Mouse (Mus musculus): ENCODE results near the gene Tpm4. TPM values are rescaled to one million over a fixed set of nuclear protein-coding genes. Genes with fewer than 3 reads are reported as not detected.
A peak's percentile ranks its signal among the peaks of the same experiment; 100 is the strongest.
"Not testable (repeated sequence)": the region's sequence is repeated elsewhere in the genome, so short reads cannot be mapped to it uniquely, and the experiment has no call there.

Tpm4 gene
- polyA plus RNA-seq, 1 experiment from 2014 or later, result 874 TPM

DNA sequence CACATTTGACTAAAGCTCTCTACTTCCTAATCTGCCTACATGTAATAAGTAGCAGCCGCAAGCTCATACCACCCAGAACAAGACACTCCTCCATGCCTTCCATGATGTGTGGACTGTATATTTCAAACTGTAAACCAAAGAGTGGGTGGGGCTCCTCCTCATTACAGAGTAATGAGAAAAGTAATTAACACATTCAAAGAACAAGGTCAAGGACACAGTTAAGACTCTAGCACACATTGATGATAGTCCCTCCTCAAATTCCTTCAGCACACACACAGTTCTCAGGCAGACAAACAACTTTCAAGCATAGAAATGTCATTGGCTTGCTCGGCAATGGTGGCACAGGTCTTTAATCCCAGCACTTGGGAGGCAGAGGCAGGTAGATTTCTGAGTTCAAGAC lies 19.6 kb upstream of the Tpm4 start:
- H3K4me3 ChIP-seq (ENCODE audit: low read depth, low read length), result no peak overlapping the region
- no peaks in the 10 kb centered on the region for H3K4me1 ChIP-seq (ENCODE audit: control insufficient read depth, insufficient read depth, low read length)
- ATAC-seq (replicated peaks; ENCODE audit: insufficient number of reproducible peaks, low FRiP score, low TSS enrichment, low read depth) (no peak), DNase-seq (ENCODE audit: low spot score) (no peak)
- no peaks in the 10 kb centered on the region for H3K9me3 ChIP-seq (replicated peaks; ENCODE audit: control insufficient read depth, low read length)
- 81% methylated on average over 2 of the region's 2 CpGs for WGBS
- no peaks in the 10 kb centered on the region for H3K36me3 ChIP-seq (replicated peaks; ENCODE audit: control insufficient read depth, insufficient read depth, low read depth, low read length)
- no peaks in the 10 kb centered on the region for H3K27me3 ChIP-seq (ENCODE audit: control insufficient read depth, insufficient read depth, low read length)
- no peak overlapping the region for H3K4me2 ChIP-seq (ENCODE audit: low read depth, low read length)
- no peak overlapping the region for H3K27ac ChIP-seq (replicated peaks; ENCODE audit: low read depth, low read length)
- H3K9ac ChIP-seq (replicated peaks; ENCODE audit: low read length), result no peak overlapping the region

DNA sequence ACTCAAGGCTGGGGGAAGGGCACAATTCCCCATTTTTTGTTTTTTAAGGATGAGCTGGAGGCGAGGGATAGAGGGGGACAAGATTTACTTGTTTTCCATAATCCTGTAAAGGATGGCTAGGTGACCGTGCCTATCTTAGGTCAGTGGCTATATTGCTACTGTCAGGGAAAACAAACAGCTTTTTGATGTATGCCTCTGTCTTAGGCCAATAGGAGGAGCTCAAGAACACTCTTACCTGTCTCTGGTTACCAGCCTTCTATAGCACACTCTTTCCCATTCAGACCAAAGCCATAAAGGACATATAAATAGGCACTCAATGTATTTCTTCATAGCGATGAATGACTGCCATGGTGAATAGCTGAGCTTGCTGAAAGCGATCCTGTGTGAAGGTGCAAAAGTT lies 16.2 kb upstream of the Tpm4 start:
- 59% methylated on average over 4 of the region's 4 CpGs for WGBS
- Histone ChIP-seq H3K36me3 (replicated peaks; ENCODE audit: control insufficient read depth, insufficient read depth, low read depth, low read length) (no peaks in the 10 kb centered on the region), H3K9ac (replicated peaks; ENCODE audit: low read length) (no peak overlapping the region), H3K4me2 (ENCODE audit: low read depth, low read length) (no peak overlapping the region), H3K27ac (replicated peaks; ENCODE audit: low read depth, low read length) (no peak overlapping the region), H3K4me1 (ENCODE audit: control insufficient read depth, insufficient read depth, low read length) (no peaks in the 10 kb centered on the region), H3K27me3 (ENCODE audit: control insufficient read depth, insufficient read depth, low read length) (no peaks in the 10 kb centered on the region), H3K9me3 (replicated peaks; ENCODE audit: control insufficient read depth, low read length) (no peaks in the 10 kb centered on the region), H3K4me3 (ENCODE audit: low read depth, low read length) (no peak overlapping the region)
- ATAC-seq (replicated peaks; ENCODE audit: insufficient number of reproducible peaks, low FRiP score, low TSS enrichment, low read depth), result no peak
- no peak for DNase-seq (ENCODE audit: low spot score)

DNA sequence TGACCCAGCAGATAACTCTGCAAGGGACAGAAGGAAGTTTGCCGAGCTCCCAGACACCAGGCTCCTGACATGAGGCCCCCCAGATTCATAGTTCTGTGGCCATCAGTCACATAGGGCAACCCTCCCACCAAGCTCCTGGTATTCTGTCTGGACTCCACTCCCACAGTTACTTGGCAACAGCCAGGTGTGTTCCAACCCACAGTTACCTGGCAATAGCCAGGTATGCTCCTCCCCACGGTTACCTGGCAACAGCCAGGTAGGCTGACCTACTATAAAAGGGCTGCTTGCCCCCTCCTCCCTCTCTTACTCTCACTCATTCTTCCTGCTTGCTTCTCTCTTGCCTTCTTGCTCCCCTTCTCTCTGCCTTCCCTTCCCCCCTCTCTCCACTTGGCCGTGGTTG lies 13.3 kb upstream of the Tpm4 start:
- not testable (repeated sequence) for H3K9ac ChIP-seq (replicated peaks; ENCODE audit: low read length); H3K4me1 ChIP-seq (ENCODE audit: control insufficient read depth, insufficient read depth, low read length); H3K9me3 ChIP-seq (replicated peaks; ENCODE audit: control insufficient read depth, low read length); ATAC-seq (replicated peaks; ENCODE audit: insufficient number of reproducible peaks, low FRiP score, low TSS enrichment, low read depth); H3K36me3 ChIP-seq (replicated peaks; ENCODE audit: control insufficient read depth, insufficient read depth, low read depth, low read length); H3K4me3 ChIP-seq (ENCODE audit: low read depth, low read length); H3K27me3 ChIP-seq (ENCODE audit: control insufficient read depth, insufficient read depth, low read length); H3K4me2 ChIP-seq (ENCODE audit: low read depth, low read length); H3K27ac ChIP-seq (replicated peaks; ENCODE audit: low read depth, low read length); DNase-seq (ENCODE audit: low spot score)
- WGBS, result 52% methylated on average over 3 of the region's 3 CpGs

DNA sequence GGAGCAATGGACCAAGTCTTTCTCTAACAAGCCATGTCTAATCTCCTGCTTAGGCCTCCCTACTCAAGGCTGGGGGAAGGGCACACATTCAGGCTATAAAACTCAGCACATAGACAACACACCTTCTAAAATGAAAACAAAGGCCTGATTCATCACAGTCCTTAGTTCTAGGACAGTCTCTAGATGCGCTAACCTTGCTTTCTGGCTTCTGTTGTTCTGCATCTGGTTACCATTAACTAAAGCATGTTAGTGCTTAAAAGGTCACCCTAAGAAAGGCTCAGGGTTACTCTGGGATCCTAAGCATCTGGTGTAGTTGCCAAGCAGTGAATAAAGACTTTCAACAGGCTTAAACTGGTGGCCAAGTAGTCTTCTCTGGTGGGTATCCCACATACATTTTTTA lies 12.8 kb upstream of the Tpm4 start:
- 30% methylated on average over 1 of the region's 1 CpGs for WGBS
- ATAC-seq (replicated peaks; ENCODE audit: insufficient number of reproducible peaks, low FRiP score, low TSS enrichment, low read depth) (peak; percentile 34; the same call in 1 of the 2 replicates), DNase-seq (ENCODE audit: low spot score) (peak; percentile 66)
- no peak overlapping the region for H3K4me3 ChIP-seq (ENCODE audit: low read depth, low read length)
- no peaks in the 10 kb centered on the region for H3K27me3 ChIP-seq (ENCODE audit: control insufficient read depth, insufficient read depth, low read length)
- H3K4me2 ChIP-seq (ENCODE audit: low read depth, low read length), result no peak overlapping the region
- H3K27ac ChIP-seq (replicated peaks; ENCODE audit: low read depth, low read length), result no peak overlapping the region
- no peaks in the 10 kb centered on the region for H3K4me1 ChIP-seq (ENCODE audit: control insufficient read depth, insufficient read depth, low read length)
- no peaks in the 10 kb centered on the region for H3K9me3 ChIP-seq (replicated peaks; ENCODE audit: control insufficient read depth, low read length)
- no peak overlapping the region for H3K9ac ChIP-seq (replicated peaks; ENCODE audit: low read length)
- no peaks in the 10 kb centered on the region for H3K36me3 ChIP-seq (replicated peaks; ENCODE audit: control insufficient read depth, insufficient read depth, low read depth, low read length)

DNA sequence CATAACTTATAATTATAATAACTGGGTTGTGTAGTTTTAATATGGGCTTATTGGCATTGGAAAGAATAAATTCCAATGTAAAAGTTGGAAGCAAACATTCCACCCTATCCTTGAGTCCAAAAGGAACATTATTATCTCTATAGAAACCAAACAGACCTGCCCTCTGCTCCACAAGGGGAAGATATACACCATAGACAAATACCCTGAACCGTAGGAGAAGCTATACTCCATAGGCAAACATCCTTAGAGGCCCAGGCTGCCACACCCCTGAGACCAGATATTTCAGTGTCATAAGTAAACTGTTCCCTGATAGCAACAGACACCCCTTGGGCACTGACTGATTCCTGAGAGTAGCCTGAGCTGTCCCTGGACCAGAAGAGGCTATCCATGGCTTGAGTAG lies 6.9 kb upstream of the Tpm4 start:
- Histone ChIP-seq H3K9ac (replicated peaks; ENCODE audit: low read length) (no peak overlapping the region), H3K36me3 (replicated peaks; ENCODE audit: control insufficient read depth, insufficient read depth, low read depth, low read length) (no peaks in the 10 kb centered on the region), H3K27ac (replicated peaks; ENCODE audit: low read depth, low read length) (no peak overlapping the region), H3K9me3 (replicated peaks; ENCODE audit: control insufficient read depth, low read length) (no peaks in the 10 kb centered on the region), H3K4me3 (ENCODE audit: low read depth, low read length) (no peak overlapping the region), H3K4me1 (ENCODE audit: control insufficient read depth, insufficient read depth, low read length) (no peaks in the 10 kb centered on the region), H3K27me3 (ENCODE audit: control insufficient read depth, insufficient read depth, low read length) (no peaks in the 10 kb centered on the region), H3K4me2 (ENCODE audit: low read depth, low read length) (no peak overlapping the region)
- WGBS, result 86% methylated on average over 1 of the region's 1 CpGs
- no peak for DNase-seq (ENCODE audit: low spot score)
- no peak for ATAC-seq (replicated peaks; ENCODE audit: insufficient number of reproducible peaks, low FRiP score, low TSS enrichment, low read depth)

DNA sequence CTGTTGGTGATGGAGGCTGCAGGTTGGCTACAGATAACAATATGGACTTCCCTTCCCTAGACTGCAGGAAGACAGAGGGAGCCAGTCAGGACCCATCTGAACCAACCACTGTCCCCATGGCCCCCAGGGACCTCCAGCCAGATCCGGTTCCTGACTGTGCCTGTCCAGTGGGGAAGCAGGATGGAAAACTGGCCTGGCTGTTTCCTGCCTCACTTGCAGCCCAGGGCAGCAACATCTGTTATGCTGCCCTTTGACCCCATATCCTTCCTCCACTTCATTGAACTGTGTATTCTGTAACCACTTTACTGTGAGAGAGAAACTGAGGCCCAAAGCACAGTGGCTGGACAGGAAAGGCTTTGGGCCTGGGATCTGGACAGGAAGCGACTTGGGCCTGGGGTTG lies 3.5 kb upstream of the Tpm4 start:
- H3K4me3 ChIP-seq (ENCODE audit: low read depth, low read length), result no peak overlapping the region

DNA sequence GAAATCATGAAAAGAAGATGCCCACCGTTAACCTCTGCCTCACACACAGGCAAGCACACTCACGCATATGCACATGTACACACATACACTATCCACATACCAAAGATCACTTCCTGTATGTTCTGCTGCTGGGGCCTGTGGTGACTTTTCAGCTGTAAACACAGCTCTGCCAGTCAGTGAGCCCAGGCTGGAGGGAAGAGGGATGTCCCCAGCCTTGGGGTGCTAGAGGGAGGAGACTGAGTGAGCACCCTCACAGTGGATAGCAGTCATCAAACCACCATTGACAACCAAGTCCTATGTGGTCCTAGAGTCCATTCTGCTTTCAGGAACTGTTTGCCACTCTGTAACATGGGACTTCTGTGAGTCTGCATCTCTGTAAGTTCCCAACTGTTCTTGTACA lies 2.9 kb upstream of the Tpm4 start:
- no peak overlapping the region for H3K4me3 ChIP-seq (ENCODE audit: low read depth, low read length)
- no peak overlapping the region for H3K4me2 ChIP-seq (ENCODE audit: low read depth, low read length)
- 81% methylated on average over 2 of the region's 2 CpGs for WGBS

More for the DNA sequence above, 3.5 kb upstream of the Tpm4 start:
- no peaks in the 10 kb centered on the region for H3K36me3 ChIP-seq (replicated peaks; ENCODE audit: control insufficient read depth, insufficient read depth, low read depth, low read length)
- ATAC-seq (replicated peaks; ENCODE audit: insufficient number of reproducible peaks, low FRiP score, low TSS enrichment, low read depth) (no peak), DNase-seq (ENCODE audit: low spot score) (peak; percentile 31)
- H3K4me2 ChIP-seq (ENCODE audit: low read depth, low read length), result no peak overlapping the region
- H3K9me3 ChIP-seq (replicated peaks; ENCODE audit: control insufficient read depth, low read length), result no peaks in the 10 kb centered on the region
- H3K27me3 ChIP-seq (ENCODE audit: control insufficient read depth, insufficient read depth, low read length), result no peaks in the 10 kb centered on the region
- 38% methylated on average over 2 of the region's 2 CpGs for WGBS
- H3K9ac ChIP-seq (replicated peaks; ENCODE audit: low read length), result no peak overlapping the region
- H3K27ac ChIP-seq (replicated peaks; ENCODE audit: low read depth, low read length), result no peak overlapping the region
- H3K4me1 ChIP-seq (ENCODE audit: control insufficient read depth, insufficient read depth, low read length), result no peaks in the 10 kb centered on the region

DNA sequence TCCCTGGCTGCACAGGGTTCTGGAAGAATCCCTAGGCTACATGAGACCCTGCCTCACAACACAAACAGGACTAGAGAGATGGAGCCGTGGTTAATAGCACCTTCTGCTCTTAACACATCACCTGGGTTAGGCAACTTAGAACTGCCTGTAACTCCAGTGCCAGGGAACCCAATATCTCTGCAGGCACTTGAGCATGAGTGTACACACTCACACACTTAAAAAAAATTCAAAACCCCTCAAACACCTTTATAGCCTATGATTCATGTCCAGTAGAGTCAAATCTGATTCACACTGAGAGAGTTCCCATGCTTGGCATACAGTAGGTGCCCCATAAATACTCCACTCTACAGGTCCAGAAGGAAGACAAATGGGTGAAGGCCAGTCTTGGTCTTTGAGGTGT lies 2.4 kb upstream of the Tpm4 start:
- Histone ChIP-seq H3K9ac (replicated peaks; ENCODE audit: low read length) (no peak overlapping the region), H3K4me1 (ENCODE audit: control insufficient read depth, insufficient read depth, low read length) (no peaks in the 10 kb centered on the region), H3K27me3 (ENCODE audit: control insufficient read depth, insufficient read depth, low read length) (no peaks in the 10 kb centered on the region), H3K36me3 (replicated peaks; ENCODE audit: control insufficient read depth, insufficient read depth, low read depth, low read length) (no peaks in the 10 kb centered on the region), H3K4me2 (ENCODE audit: low read depth, low read length) (no peak overlapping the region), H3K9me3 (replicated peaks; ENCODE audit: control insufficient read depth, low read length) (no peaks in the 10 kb centered on the region), H3K27ac (replicated peaks; ENCODE audit: low read depth, low read length) (no peak overlapping the region), H3K4me3 (ENCODE audit: low read depth, low read length) (no peak overlapping the region)
- DNase-seq (ENCODE audit: low spot score) (no peak), ATAC-seq (replicated peaks; ENCODE audit: insufficient number of reproducible peaks, low FRiP score, low TSS enrichment, low read depth) (no peak)
- 68% methylated on average over 1 of the region's 1 CpGs for WGBS

More for the DNA sequence above, 2.9 kb upstream of the Tpm4 start:
- no peak for DNase-seq (ENCODE audit: low spot score)
- Histone ChIP-seq H3K9ac (replicated peaks; ENCODE audit: low read length) (no peak overlapping the region), H3K4me1 (ENCODE audit: control insufficient read depth, insufficient read depth, low read length) (no peaks in the 10 kb centered on the region), H3K27ac (replicated peaks; ENCODE audit: low read depth, low read length) (no peak overlapping the region), H3K27me3 (ENCODE audit: control insufficient read depth, insufficient read depth, low read length) (no peaks in the 10 kb centered on the region), H3K36me3 (replicated peaks; ENCODE audit: control insufficient read depth, insufficient read depth, low read depth, low read length) (no peaks in the 10 kb centered on the region), H3K9me3 (replicated peaks; ENCODE audit: control insufficient read depth, low read length) (no peaks in the 10 kb centered on the region)
- no peak for ATAC-seq (replicated peaks; ENCODE audit: insufficient number of reproducible peaks, low FRiP score, low TSS enrichment, low read depth)
